Mouse (Mus musculus): ENCODE measurements around the gene Krt15. TPM values are rescaled to one million over a fixed set of nuclear protein-coding genes. Genes with fewer than 3 reads are reported as not detected.

Krt15 gene
- total RNA-seq (2021) = under 1 TPM in 1 of 2 experiments, not detected in 1; 0.98 TPM

DNA sequence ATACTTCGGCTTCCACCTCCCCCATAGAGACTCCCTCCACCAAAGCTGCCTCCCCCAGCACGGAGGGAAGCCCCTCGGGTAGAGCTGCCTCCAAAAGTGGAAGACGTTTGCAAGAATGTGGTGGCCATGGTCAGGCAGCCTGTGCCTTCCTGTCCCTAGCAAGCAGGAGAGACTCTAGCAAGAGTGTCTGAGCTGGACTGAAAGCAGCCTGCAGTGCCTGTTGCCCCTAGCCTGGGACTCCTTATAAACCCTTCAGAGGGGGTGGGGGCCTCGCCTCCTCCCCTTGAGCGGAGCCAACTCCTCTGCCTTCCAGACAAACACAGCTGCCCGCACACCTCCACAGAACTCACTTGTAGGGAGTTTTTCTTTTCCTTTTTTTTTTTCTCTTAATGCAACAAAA, at the start of gene Krt15:
Gene Krt15, minus strand, starts transcription at position 198 of the 400 bp plus-strand sequence.
- DNase-seq (ENCODE audit: extremely low spot score in 1 of 2, low spot score in 1 of 2) = no peak

DNA sequence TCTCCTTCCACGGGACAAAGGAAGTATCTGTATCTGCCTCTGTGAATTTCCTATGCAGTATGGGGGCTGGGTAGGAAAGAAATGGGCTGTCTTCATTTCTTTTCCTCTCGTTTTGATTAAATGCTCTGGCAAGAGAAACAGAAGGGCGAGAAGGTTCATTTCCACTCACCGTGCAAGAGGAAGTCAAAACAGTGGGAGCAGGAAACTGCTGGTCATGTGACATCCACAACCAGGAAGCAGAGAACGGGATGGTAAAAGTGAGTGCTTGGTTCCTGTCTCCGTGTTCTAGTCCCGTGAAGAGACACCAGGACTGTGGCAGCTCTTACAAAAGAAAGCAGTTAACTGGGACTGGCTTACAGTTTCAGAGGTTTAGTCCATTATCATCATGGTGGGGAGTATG, 46.0 kb upstream of the Krt15 start:
- no peak for DNase-seq (ENCODE audit: extremely low spot score in 1 of 2, low spot score in 1 of 2)

DNA sequence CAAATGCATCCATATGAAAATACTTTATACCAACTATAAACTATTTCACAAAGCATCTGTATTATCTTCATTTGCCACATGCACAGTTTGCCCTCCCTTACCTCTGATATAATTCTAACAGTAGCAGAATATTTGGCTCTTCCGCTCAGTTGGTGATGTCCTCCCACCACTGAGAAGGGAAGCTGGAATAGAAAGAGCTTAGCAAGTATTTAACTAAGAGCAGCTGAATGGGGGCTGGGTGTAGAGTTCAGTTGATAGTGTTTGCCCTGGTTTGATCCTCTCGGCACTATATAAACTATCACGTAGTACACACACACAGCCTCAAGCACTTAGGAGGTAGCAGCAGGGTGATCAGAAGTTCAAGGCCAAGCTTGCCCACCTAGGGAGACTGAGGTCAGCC, 43.5 kb upstream of the Krt15 start:
- no peak for DNase-seq (ENCODE audit: extremely low spot score in 1 of 2, low spot score in 1 of 2)

DNA sequence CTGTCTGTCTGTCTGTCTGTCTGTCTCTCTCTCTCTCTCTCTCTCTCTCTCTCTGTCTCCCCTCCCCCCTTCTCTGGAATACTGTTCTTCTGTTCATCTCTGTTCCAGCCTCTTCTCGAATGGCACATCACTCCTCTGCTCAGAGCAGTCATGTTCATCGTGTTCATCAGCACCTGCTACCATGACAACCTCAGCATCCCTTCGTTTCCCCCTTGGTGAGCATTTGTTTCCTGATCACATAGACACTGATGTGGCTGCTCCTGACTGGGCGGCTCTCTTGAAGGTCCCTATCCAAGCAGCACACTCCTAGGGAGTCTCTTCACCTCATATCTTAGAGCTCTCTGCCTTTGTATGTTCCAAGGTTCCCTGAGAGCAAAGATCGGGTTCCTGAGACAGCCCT, 42.6 kb upstream of the Krt15 start:
- DNase-seq (ENCODE audit: extremely low spot score in 1 of 2, low spot score in 1 of 2) = no peak

DNA sequence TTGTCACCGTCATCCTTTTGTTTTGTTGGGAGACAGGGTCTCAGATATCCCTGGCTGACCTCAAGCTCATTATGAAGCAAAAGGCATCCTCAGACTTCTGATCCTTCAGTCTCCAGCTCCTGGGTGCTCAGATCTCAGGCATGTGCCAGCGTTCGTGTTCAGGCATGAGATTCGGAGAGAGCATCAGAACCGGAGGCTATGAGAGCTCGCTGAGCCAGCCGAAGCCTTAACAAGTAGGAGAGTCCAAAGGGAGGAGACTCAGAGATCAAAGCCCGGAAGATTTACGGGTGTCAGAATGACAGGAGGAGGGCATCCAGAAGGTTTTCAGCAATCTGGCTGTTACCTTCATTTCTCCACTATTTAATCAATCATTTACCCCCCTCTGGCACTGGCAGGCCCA, 41.1 kb upstream of the Krt15 start:
- DNase-seq (ENCODE audit: extremely low spot score in 1 of 2, low spot score in 1 of 2) = no peak

DNA sequence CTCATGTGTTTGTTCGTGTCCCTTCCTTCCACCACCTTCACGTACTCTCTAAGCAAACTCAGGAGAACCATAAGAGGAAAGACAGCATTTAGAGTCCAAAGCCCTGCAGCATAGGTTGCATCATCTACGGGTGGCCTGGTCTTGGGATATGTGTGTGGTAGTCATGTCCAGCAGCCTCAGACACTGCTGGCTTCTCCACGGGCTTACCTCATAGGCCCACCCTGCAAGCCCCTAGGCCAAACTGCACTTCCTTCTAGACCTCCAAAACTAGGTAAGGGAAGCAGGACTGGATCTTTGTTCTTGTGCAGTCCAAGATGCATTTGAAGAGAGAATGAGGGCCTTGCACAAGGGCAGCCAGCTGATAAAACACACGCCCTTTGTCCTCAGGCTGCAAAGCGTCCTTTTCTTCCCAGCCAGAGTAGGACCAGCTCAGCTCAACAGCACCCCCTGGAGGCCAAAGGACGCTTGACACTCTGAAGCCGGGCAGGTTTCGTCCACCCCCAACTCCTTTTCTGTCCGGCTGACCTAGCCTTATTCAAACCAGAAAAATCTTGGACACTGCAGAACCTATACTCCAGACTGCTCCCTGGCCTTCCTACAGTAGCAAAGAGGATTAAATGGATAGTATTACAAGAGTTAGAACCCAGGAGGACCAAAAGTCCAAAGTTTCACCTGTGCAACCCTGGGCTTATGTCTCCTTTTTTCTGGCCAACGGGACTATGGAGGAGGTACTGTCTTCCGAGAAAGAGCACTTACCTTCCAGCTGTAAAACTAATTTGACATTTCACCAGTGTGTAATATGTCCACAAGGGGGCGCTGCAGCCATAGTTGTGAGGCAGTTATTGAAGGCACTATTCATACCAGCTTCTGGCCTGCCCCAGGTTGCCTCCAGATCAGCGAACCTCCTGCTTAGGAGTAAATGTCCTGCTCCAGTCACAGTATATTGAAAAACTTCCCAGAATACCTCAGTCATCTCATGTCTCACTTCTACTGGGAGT, 33.3 kb upstream of the Krt15 start:
- peak; percentile 65 to 88 for DNase-seq (ENCODE audit: extremely low spot score in 1 of 2, low spot score in 1 of 2)

DNA sequence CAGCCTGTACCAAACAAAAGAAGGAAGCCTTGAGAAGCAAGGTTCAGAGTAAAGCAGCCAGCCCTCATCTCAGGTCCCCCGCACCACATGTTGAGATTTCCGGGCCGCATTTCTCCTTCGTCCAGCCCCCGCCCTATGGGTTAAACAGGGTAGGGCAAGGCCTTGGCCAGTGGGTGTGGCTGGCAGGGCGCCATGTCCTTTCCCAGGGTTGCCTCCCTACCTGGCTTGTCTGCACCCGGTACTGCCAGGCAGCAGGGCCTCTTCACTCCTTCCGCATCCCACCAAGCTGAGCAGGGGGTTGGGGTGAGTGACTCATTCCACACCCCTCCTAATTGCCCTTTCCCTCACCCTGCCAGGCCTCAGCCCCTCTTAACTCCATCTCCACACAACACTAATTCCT, 32.3 kb upstream of the Krt15 start:
- no peak for DNase-seq (ENCODE audit: extremely low spot score in 1 of 2, low spot score in 1 of 2)

DNA sequence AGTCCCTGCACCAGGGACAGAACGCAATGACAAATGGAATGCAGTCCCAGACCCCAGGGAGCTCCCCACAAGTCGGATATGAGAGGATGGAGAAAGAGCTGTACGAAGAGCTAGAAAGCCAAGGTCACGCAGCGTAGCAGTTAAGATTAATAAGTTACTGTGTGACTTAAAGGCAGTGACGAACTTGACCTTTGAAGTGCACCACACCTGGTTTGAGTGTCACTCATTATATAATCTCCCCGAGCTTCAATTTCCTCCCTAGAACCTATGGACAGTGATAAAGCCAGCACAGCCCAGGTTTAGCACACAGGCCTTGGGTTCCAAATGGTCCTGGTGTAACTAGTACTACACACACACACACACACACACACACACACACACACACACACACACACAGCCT, 28.7 kb upstream of the Krt15 start:
- no peak for DNase-seq (ENCODE audit: extremely low spot score in 1 of 2, low spot score in 1 of 2)

DNA sequence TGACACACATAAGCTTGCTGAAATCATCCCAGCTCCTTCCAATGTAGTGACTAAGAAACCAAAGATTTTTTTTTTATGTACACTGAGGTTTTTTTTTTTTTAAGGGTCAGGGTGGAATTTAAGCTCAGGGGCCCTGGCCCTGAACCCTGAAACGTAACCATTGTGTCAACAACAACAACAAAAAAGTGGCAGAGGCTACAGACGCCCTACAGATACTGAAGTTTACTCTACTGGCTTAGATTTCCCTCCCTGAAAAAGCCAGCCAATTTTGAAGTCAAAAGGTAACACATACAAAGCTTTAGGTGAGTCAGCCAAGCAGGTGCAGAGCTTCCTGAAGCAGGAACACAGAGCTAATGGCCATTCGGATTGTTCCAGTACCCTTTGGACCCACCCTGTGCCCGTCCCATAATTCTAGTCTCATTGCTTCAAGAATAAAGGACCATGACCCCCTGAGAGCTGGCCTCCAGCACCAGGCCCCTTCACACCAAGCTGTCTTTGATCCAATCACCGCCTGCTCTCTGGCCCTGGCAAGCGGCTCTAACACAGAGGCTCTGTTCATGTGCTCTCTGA, 22.3 kb upstream of the Krt15 start:
- DNase-seq (ENCODE audit: extremely low spot score in 1 of 2, low spot score in 1 of 2) = no peak

DNA sequence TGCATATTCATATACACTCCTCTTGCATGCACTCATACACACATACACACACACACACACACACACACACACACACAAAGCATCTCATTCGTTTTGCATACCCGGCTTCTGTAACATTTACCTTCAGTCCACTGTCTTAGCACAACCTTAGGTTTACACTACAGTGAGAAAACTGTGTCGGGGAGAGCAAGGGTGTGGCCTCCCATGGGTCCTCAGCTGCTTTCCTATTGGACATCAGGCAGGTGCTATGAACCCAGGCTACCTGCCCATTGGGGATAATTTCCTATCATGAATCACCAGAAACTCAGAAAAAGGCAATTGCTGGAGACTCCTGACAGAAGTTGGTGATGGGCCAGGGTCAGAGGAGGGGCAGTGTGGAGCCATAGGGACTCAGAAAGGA, 21.6 kb upstream of the Krt15 start:
- no peak for DNase-seq (ENCODE audit: extremely low spot score in 1 of 2, low spot score in 1 of 2)

DNA sequence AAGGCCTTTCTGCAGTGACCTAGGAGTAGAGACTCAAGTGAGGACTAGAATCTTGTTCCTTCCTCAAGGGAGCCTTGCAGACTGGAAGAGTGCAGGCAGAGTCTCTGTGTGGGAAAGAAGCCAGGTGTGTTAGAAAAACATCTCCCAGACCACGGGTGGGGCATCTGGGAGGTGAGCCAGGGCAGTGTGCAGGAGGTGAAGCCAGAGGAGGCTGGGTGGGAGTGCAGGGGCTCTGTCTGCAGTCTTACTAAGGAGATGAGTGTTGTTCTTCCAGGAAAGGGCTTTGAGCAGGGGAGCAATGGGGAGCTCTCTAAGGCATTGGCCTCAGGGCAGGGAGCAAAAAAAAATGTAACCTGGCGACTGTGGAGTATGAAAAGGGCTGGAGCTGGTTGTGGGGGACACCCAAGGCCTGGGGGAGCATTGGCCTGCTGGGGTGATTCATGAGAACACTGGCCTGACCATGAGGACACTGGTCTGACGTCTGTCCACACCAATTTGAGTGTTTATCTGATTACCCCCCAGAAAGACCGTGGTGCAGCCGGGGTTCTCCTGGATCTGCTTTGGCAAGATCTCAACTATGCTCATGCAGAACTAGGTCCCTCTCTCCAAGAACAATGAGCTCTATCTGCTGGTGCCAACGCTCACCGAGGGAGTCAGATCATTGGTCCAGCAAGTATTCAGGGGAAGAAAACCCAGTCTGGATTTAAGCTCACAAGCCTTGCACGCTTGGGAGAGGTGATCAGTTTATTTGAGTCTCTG, 19.9 kb upstream of the Krt15 start:
- no peak for DNase-seq (ENCODE audit: extremely low spot score in 1 of 2, low spot score in 1 of 2)

DNA sequence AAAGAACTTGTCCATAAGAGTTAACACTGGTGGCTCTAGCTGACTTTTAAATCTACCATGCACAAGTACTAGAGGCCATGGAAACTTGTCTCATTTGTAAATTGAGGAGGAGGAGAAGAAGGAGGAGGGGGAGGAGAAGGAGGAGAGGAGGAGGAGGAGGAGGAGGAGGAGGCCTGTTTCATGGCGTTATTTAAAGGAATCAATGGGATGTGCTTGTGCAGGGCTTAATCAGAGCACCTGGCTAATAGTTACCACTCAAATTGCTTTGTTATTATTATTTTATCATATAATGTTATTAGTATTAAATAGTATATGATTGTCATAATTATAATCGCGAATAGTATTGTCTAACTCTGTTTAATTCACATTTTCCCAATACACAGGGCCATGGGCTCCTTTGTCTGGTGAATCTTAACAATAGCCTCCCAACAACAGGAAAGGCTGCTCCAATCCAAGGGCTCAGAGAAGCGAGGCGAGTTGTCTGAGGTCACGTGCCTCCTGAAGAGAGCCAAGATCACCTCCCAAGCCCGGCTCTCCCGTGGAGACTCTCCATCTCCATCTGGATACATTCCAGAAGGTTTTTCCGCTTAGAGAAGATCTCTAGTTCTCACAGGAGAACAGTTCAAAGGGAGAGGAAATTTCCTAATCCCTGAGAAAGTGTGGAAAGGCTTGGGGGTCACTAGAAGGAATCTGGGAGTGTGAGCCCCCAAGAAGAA, 13.0 kb upstream of the Krt15 start, which contains the start of gene Krt19:
Gene Krt19, minus strand, starts transcription at position 51 of the 716 bp plus-strand sequence.
- no peak for DNase-seq (ENCODE audit: extremely low spot score in 1 of 2, low spot score in 1 of 2)

DNA sequence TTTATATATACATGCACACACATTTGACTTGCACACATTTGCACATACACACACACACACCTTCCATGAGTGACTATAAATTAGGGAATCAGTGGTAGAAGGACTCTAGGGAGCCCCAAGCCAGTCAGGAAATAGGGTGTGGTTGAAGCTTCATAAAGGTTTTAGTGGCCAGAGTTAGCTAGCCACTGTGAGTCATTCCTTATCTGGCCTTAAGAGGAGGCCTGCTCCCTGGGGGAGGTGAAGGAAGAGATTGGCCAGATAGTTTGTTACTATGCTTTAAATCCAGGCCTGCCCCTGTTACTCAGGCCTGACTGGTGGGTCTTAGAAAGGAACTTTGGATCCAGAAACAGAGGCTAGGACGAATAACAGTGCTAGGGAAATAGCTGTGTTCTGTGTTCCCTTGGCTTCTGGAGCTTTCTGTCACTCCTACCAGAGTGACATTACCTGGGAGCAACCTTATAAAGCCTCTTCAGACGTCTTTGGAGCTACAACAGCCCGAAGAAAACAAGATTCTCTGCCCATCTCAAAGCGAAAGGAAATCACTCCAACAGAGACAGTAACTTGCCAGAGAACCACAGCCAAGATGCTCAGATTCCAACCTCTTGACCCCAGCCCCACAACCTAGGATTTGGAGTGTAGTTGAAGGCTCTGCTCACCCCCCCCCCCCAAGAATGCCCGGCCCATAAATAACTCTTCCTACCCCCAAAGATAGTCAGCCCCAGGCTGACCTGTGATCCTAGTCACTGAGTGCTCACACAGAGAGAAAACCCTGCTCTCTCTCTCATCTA, 12.0 kb upstream of the Krt15 start:
- DNase-seq (ENCODE audit: extremely low spot score in 1 of 2, low spot score in 1 of 2) = no peak

DNA sequence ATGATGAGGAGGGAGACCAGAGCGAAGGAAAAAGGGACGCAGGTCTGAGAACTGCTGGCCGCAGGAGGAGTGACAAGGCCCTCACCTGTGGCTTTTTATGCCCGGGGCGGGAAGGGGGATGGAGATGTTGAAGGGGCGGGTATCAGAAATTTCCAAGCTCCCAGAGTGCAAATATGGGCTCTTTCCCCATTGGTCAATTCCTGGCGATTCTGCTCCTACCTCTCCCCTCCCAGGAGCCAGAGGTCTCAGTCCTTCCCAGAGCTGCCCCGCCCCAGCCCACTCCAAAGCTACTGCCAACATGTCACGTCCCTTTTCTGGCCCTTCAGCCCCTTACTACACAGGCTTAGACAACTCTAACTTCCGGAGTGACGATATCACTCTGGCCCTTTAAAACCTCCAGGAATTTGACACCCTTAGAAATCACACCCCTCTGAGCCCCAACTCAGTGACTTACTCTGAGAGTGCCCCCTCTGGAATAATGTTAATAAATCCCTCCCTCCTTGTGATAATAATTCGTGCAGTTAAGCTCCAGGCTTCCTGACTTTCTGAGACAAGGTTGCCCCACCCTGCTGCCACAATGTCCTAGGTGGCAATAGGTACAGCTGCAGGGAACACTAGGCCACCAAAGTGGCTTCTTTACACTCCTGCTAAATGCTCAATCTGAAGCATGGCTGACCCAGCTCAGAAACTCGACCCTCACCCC, 10.3 kb upstream of the Krt15 start:
- no peak for DNase-seq (ENCODE audit: extremely low spot score in 1 of 2, low spot score in 1 of 2)

DNA sequence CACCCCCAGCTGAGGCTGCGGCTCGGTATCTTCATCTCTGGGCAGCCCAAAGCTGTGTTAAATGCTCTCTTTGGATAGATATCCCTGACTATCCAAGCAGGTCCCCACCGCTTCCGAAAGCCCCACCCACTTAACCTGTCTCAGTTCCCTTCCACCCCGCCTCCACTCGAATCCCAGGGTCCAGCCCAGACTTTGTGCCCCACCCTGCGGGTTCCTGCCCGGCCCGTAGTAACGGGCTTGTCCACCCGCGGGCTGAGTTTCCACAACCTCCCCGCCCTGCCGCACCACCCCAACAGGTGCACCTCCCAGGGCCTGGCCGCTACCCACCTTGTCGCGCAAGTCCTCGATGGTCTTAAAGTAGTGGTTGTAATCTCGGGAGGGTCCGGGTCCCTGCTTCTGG, 9.4 kb upstream of the Krt15 start:
- no peak for DNase-seq (ENCODE audit: extremely low spot score in 1 of 2, low spot score in 1 of 2)

DNA sequence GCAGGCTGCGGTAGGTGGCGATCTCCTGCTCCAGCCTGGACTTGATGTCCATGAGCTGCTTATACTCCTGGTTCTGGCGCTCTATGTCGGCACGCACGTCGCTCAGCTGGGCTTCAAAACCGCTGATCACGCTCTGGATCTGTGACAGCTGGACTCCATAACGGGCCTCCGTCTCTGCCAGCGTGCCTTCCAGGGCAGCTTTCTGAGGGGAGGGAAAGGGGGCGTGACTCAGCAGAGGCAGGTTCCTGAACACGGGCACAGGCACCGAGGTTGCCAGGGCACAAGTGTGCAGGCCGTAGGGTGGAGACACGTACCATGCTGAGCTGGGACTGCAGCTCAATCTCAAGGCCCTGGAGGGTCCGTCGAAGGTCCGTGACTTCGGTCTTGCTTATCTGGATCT, 5.2 kb upstream of the Krt15 start:
- DNase-seq (ENCODE audit: extremely low spot score in 1 of 2, low spot score in 1 of 2) = no peak

DNA sequence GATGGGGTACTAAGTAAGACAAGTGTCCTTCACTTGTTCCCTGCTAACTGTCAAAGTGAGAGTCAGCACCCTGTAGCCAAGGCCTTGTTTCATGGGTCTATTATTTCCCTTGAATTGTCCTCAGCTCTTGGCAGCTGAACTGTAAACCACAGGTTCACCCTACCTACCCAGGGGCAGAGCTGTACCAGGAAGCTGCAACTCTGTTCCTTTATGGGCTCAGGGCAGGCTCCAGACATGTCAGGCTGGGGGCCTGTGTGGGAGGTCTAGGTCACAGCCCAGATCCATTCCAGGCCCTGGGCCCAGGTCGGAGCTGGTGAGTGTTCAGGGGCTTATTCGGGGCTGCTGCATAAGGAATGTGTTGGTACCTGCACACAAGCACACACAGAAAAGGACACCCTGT, 3.7 kb upstream of the Krt15 start:
- no peak for DNase-seq (ENCODE audit: extremely low spot score in 1 of 2, low spot score in 1 of 2)

DNA sequence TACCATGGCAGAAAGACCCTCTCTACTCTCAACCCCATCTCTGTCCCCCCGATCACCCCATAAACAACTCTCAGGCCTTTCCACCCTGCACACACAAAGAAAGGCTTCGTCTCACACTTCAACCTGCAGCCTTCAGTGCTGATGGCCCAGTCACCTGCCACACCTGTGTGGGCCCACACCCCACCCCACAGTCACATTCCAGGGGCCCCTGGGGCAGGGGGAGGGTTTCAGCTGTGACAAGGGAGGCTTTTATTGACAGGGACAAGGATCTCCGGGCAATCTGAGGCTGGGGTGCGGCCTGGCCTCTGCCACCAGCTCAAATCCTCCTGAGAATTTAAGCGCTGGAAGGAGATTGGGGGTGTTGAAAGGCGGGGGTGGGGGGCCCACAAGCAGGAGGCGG, 3.1 kb upstream of the Krt15 start:
- no peak for DNase-seq (ENCODE audit: extremely low spot score in 1 of 2, low spot score in 1 of 2)

DNA sequence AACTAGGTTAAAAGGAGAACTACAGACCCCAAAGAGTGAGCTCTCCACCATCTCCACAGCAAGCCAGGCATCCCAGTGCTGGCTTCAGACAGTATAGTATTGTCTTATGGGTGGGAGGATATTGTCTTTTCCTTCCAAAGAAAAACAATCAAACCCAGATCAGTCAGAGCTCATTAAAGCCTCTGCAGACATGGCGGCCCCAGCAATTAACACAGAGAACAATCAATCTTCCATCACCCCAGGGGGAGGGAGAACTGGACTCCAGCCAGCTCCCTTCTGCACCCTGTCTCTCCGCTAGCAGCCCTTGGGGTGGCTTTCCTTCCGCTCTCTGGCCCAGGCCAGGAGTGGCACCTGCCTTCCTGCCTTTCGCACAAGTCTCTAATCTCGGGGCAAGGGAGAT, 2.0 kb upstream of the Krt15 start:
- DNase-seq (ENCODE audit: extremely low spot score in 1 of 2, low spot score in 1 of 2) = peak in 1 of 2 experiments; percentile 5

Data from layer of hippocampus, postnatal 25 days (tissue).